Mouse (Mus musculus) heart, embryonic 14.5 days (tissue): Measurements from ENCODE around the gene Lsm2. TPM values are rescaled to one million over a fixed set of nuclear protein-coding genes. Genes with fewer than 3 reads are reported as not detected.
"Not testable (repeated sequence)": the region's sequence is repeated elsewhere in the genome, so short reads cannot be mapped to it uniquely, and the experiment has no call there.

Experiments used
- ATAC-seq: fragments of 200-750 bp; cut with Nextera tagmentation; 2 replicates; pipeline ENCODE4 v1.8.0; 2017; ENCODE audit warnings: low read depth, moderate TSS enrichment; ENCODE audit not compliant: insufficient number of reproducible peaks, insufficient read depth, low FRiP score
- H3K27ac ChIP-seq, 2 experiments: fragments of 200-500 bp in 1 of 2; fragments of 300-500 bp in 1 of 2; sonication (generic) in 1 of 2; replicated peaks in 1 of 2; 2 replicates each; pipeline ENCODE4 v1.5.1; 2012 to 2014; ENCODE audit warnings: low read depth in 2 of 2, low read length in 2 of 2, control low read depth in 1 of 2, mild to moderate bottlenecking in 1 of 2, mixed read lengths in 1 of 2; ENCODE audit not compliant: control insufficient read depth in 1 of 2, insufficient read depth in 1 of 2
- H3K27me3 ChIP-seq: fragments of 300-500 bp; sonication (generic); 2 replicates; pipeline ENCODE4 v1.6.1; 2014; ENCODE audit warnings: mild to moderate bottlenecking, low read length, control low read depth; ENCODE audit not compliant: control insufficient read depth, insufficient read depth
- H3K36me3 ChIP-seq: fragments of 300-500 bp; sonication (generic); 2 replicates; pipeline ENCODE4 v1.6.1; 2014; ENCODE audit warnings: mild to moderate bottlenecking, control low read depth, low read length, mixed read lengths; ENCODE audit not compliant: control insufficient read depth, insufficient read depth
- H3K4me1 ChIP-seq, 2 experiments: fragments of 200-500 bp in 1 of 2; fragments of 300-500 bp in 1 of 2; sonication (generic) in 1 of 2; 2 replicates each; pipeline ENCODE4 v1.6.1; 2012 to 2014; ENCODE audit warnings: low read length in 2 of 2, control low read depth in 1 of 2, mixed read lengths in 1 of 2; ENCODE audit not compliant: control insufficient read depth in 2 of 2, insufficient read depth in 2 of 2
- H3K4me2 ChIP-seq: fragments of 300-500 bp; sonication (generic); 2 replicates; pipeline ENCODE4 v1.6.1; 2014; ENCODE audit warnings: mild to moderate bottlenecking, low read length
- H3K4me3 ChIP-seq, 2 experiments: fragments of 200-500 bp in 1 of 2; fragments of 300-500 bp in 1 of 2; sonication (generic) in 1 of 2; 2 replicates each; pipeline ENCODE4 v1.5.1; 2012 to 2014; ENCODE audit warnings: low read length in 2 of 2, mild to moderate bottlenecking in 2 of 2, control low read depth in 1 of 2, low read depth in 1 of 2, moderate library complexity in 1 of 2; ENCODE audit not compliant: control insufficient read depth in 1 of 2, insufficient read depth in 1 of 2
- H3K9ac ChIP-seq: fragments of 300-500 bp; sonication (generic); 2 replicates; pipeline ENCODE4 v1.6.1; 2014; ENCODE audit warnings: mild to moderate bottlenecking, low read length
- H3K9me3 ChIP-seq: fragments of 300-500 bp; sonication (generic); 2 replicates; pipeline ENCODE4 v1.6.1; 2016; ENCODE audit warnings: low read length, control low read depth; ENCODE audit not compliant: control insufficient read depth
- WGBS: fragments of 180-500 bp; shearing (Covaris S2); extraction: QIAGEN DNeasy Blood & Tissue Kit; methylation state at CpG from one replicate; pipeline ENCODE4 v1.1.7; 2014; 5-methylcytosine and 5-hydroxymethylcytosine counted together
- polyA plus RNA-seq: library from polyadenylated mRNA; unstranded; fragments of >200 nt; fragmentation: Nextera tagmentation; extraction: Ambion mirVana; gene quantifications from 2 replicates; pipeline ENCODE4 v1.2.1, GENCODE M21; 2014

Lsm2 gene
- polyA plus RNA-seq, 1 experiment from 2014 or later: 136 TPM

GRCm38 (mm10) chr17:34957291-34957690, 24.4 kb upstream of the Lsm2 start:
- H3K36me3 ChIP-seq, H3K27me3 ChIP-seq, H3K27ac ChIP-seq, H3K9ac ChIP-seq, H3K4me1 ChIP-seq, H3K4me2 ChIP-seq, H3K4me3 ChIP-seq, ATAC-seq, H3K9me3 ChIP-seq: not testable (repeated sequence)
- 17% methylated on average over 32 of the region's 40 CpGs for WGBS

- not testable (repeated sequence) for H3K27ac ChIP-seq, H3K27me3 ChIP-seq, H3K9ac ChIP-seq, H3K4me2 ChIP-seq, H3K36me3 ChIP-seq, H3K4me3 ChIP-seq, H3K9me3 ChIP-seq, ATAC-seq, H3K4me1 ChIP-seq
- 12% methylated on average over 23 of the region's 40 CpGs for WGBS
These were observed 23.7 kb upstream of the Lsm2 start for GRCm38 (mm10) chr17:34957966-34958365.

GRCm38 (mm10) chr17:34958734-34959129, 22.9 kb upstream of the Lsm2 start:
- H3K4me1 ChIP-seq: not testable (repeated sequence)
- peak overlapping the region; percentile 51 to 58; a peak in 3 of 4 replicates for H3K4me3 ChIP-seq

GRCm38 (mm10) chr17:34959130-34959778, 22.4 kb upstream of the Lsm2 start, which contains the start of gene Hspa1b:
Hspa1b (minus strand) TSS chr17:34959238.
- not testable (repeated sequence) for H3K27me3 ChIP-seq, H3K9me3 ChIP-seq, H3K4me1 ChIP-seq, H3K36me3 ChIP-seq
- under 1% methylated on average over 27 of the region's 32 CpGs for WGBS
- Histone ChIP-seq H3K4me3 (peak within 1 kb of the TSS; percentile 58 to 86), H3K4me2 (peak within 1 kb of the TSS; percentile 86), H3K9ac (peak within 1 kb of the TSS; percentile 77), H3K27ac (peak within 1 kb of the TSS; percentile 95 to 99)
- peak; percentile 91 for ATAC-seq

More at GRCm38 (mm10) chr17:34958734-34959129, 22.9 kb upstream of the Lsm2 start:
- not testable (repeated sequence) for H3K27ac ChIP-seq, H3K27me3 ChIP-seq, H3K9me3 ChIP-seq, H3K36me3 ChIP-seq, ATAC-seq, H3K9ac ChIP-seq
- H3K4me2 ChIP-seq: peak overlapping the region; percentile 86
- WGBS: 0% methylated on average over 18 of the region's 47 CpGs

GRCm38 (mm10) chr17:34959881-34960515, 21.7 kb upstream of the Lsm2 start:
- 0 out of 2 replicates have a peak, but pooled peaks have one; percentile 3 for ATAC-seq
- WGBS: 10% methylated on average over 12 of the region's 12 CpGs
- Histone ChIP-seq H3K9me3 (no peaks in the 10 kb centered on the region), H3K27ac (peak overlapping the region; percentile 95 to 99), H3K9ac (peak overlapping the region; percentile 77), H3K27me3 (peaks cover 7% of the 10 kb centered on the region; the same call in 1 of the 2 replicates), H3K4me2 (peak overlapping the region; percentile 86), H3K36me3 (no peaks in the 10 kb centered on the region), H3K4me1 (peaks cover 0 to 8% of the 10 kb centered on the region in 2 experiments; a peak in 2 of 4 replicates), H3K4me3 (peak overlapping the region; percentile 58 to 86)

- Histone ChIP-seq H3K4me3 (no peak overlapping the region), H3K9me3 (no peaks in the 10 kb centered on the region)
- ATAC-seq: no peak
These were observed 20.8 kb upstream of the Lsm2 start for GRCm38 (mm10) chr17:34960702-34961493.

GRCm38 (mm10) chr17:34962125-34962524, 19.5 kb upstream of the Lsm2 start:
- H3K4me3 ChIP-seq: no peak overlapping the region
- no peak for ATAC-seq
- no peak overlapping the region for H3K9ac ChIP-seq
- H3K9me3 ChIP-seq: no peaks in the 10 kb centered on the region
- no peaks in the 10 kb centered on the region for H3K27me3 ChIP-seq
- peaks cover 0 to 8% of the 10 kb centered on the region in 2 experiments; a peak in 3 of 4 replicates for H3K4me1 ChIP-seq
- no peak overlapping the region for H3K4me2 ChIP-seq
- no peak overlapping the region for H3K27ac ChIP-seq
- H3K36me3 ChIP-seq: no peaks in the 10 kb centered on the region
- 38% methylated on average over 3 of the region's 3 CpGs for WGBS

More at GRCm38 (mm10) chr17:34960702-34961493, 20.8 kb upstream of the Lsm2 start:
- Histone ChIP-seq H3K9ac (no peak overlapping the region), H3K36me3 (no peaks in the 10 kb centered on the region), H3K4me1 (peaks cover 0 to 8% of the 10 kb centered on the region in 2 experiments; a peak in 3 of 4 replicates), H3K4me2 (no peak overlapping the region), H3K27ac (no peak overlapping the region), H3K27me3 (peaks cover 7% of the 10 kb centered on the region; the same call in 1 of the 2 replicates)
